Mouse (Mus musculus) cortical plate, adult 2 months (tissue): ENCODE measurements around the gene Matn4. TPM values are rescaled to one million over a fixed set of nuclear protein-coding genes. Genes with fewer than 3 reads are reported as not detected.

ENCODE experiments used
- H3K27ac ChIP-seq: fragments of 200-500 bp; 2 replicates; pipeline ENCODE4 v1.5.1; 2012; ENCODE audit warnings: low read length, control low read depth, inconsistent platforms; ENCODE audit not compliant: insufficient read depth
- H3K4me1 ChIP-seq: fragments of 200-500 bp; 2 replicates; pipeline ENCODE4 v1.6.1; 2011; ENCODE audit warnings: low read length; ENCODE audit not compliant: control insufficient read depth, insufficient read depth
- H3K4me3 ChIP-seq: fragments of 200-500 bp; 2 replicates; pipeline ENCODE4 v1.5.1; 2011; ENCODE audit warnings: mild to moderate bottlenecking, low read length, control low read depth; ENCODE audit not compliant: insufficient read depth
- CTCF ChIP-seq: fragments of 200-500 bp; IDR thresholded peaks from 2 replicates; pipeline ENCODE4 v1.5.1; 2011; ENCODE audit warnings: mild to moderate bottlenecking, control low read depth, low read length; ENCODE audit not compliant: insufficient read depth; ENCODE audit errors: extremely low read depth
- POLR2A ChIP-seq: fragments of 200-500 bp; IDR thresholded peaks from 2 replicates; pipeline ENCODE4 v1.6.1; 2011; ENCODE audit warnings: mild to moderate bottlenecking, low read length, control low read depth; ENCODE audit not compliant: insufficient read depth; ENCODE audit errors: extremely low read depth
- polyA plus RNA-seq: library from polyadenylated mRNA; depleted of rRNA; stranded (reverse); fragments of >200 nt; gene quantifications from 2 replicates; pipeline ENCODE4 v1.2.3, GENCODE M21; 2012

Matn4 gene
- polyA plus RNA-seq, 1 experiment = 16.2 TPM

GRCm38 (mm10) chr2:164444701-164445100 lies 39.7 kb upstream of the Matn4 start:
- TF ChIP-seq CTCF (no peak), POLR2A (no peak)
- Histone ChIP-seq H3K27ac (no peak overlapping the region), H3K4me1 (no peaks in the 10 kb centered on the region), H3K4me3 (no peak overlapping the region)

DNA sequence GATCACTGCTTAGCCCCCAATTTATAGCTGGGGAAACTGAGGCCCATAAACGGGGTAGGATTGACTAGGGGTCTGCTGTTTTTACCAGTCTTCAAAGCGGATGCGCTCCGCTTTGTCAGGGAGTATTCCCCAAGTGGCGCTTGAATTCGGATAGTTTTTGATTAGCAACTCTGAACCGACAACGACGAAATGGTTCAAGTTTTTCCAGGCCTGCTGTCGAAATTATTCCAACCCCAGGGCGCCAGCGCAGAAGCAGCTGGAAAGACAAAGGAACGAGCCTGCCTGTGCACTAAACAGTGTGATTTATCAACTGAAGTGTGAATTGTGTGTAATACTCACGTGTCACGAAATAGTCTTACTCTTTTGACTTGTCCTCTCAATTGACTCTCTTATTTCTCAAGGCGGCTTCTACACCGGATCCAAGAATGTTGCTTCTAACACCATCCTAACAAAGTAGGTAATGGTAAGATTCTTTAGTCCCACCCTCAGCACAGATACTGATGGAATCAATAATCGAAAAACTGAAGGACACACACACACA lies 38.6 kb upstream of the Matn4 start, which contains the start of gene Sdc4:
Gene Sdc4 (minus strand): TSS at position 428 of the 541 bp plus-strand sequence.
- TF ChIP-seq CTCF = no peak
- no peak for TF ChIP-seq POLR2A
- Histone ChIP-seq H3K27ac (peak within 1 kb of the TSS; percentile 43; the same call in 1 of the 2 replicates), H3K4me3 (peak within 1 kb of the TSS; percentile 30), H3K4me1 (no peaks in the 10 kb centered on the region)

GRCm38 (mm10) chr2:164443051-164443437 lies 38.1 kb upstream of the Matn4 start:
- TF ChIP-seq POLR2A (peak; percentile 58; the same call in 1 of the 2 replicates), CTCF (no peak)

GRCm38 (mm10) chr2:164442315-164443050 lies 37.5 kb upstream of the Matn4 start:
- Histone ChIP-seq H3K4me3 (peak overlapping the region; percentile 30), H3K27ac (peak overlapping the region; percentile 43; the same call in 1 of the 2 replicates), H3K4me1 (no peaks in the 10 kb centered on the region)
- TF ChIP-seq POLR2A (no peak), CTCF (no peak)

More at GRCm38 (mm10) chr2:164443051-164443437, 38.1 kb upstream of the Matn4 start:
- H3K4me1 ChIP-seq = no peaks in the 10 kb centered on the region
- H3K27ac ChIP-seq = peak overlapping the region; percentile 43; the same call in 1 of the 2 replicates
- peak overlapping the region; percentile 30 for H3K4me3 ChIP-seq

DNA sequence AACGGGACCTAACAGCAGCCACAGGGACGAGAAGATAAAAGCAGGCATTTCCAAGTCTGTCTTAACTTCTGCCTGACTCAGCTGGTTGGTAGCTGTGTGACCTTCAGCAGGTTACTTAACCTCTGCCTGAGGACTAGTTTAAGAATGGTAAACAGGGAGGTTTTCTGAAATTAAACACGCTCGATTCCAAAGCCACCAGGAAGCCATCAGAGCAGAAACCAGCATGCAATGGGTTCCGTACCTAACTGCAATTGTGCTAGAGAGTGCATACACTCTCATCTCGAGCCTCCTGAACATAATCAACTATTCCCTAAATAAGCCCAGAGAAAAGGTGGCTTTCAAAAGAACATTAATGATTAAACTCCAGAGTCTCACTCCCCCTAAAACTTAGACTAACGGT lies 36.8 kb upstream of the Matn4 start:
- no peak overlapping the region for H3K27ac ChIP-seq
- TF ChIP-seq POLR2A = no peak
- TF ChIP-seq CTCF = no peak
- H3K4me1 ChIP-seq = no peaks in the 10 kb centered on the region
- H3K4me3 ChIP-seq = peak overlapping the region; percentile 30

- no peak for TF ChIP-seq CTCF
- no peak for TF ChIP-seq POLR2A
- no peaks in the 10 kb centered on the region for H3K4me1 ChIP-seq
- peak overlapping the region; percentile 30 for H3K4me3 ChIP-seq
- peak overlapping the region; percentile 42; the same call in 1 of the 2 replicates for H3K27ac ChIP-seq
Measured at GRCm38 (mm10) chr2:164441155-164441554, 36.2 kb upstream of the Matn4 start.

DNA sequence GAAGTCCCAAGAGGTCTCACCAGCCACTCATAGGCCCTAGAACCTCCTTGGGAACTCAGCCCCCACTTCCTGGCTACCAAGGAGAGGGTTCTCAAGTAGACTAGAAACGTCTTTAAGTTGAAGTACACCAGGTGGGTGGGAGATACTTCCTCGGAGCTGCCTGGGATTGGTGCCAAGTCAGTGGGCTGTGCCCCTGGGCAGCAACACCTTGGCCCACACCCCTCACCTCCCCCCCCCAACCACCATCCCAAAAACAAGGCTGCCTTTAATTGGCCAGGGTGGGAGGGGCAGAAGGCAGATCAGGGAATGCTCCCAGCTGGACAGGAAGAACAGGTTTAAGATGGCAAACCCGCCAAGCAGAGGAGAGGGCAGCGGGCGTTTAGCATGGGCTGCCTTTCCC lies 35.4 kb upstream of the Matn4 start:
- TF ChIP-seq POLR2A = no peak
- no peak for TF ChIP-seq CTCF
- no peaks in the 10 kb centered on the region for H3K4me1 ChIP-seq
- peak overlapping the region; percentile 30; the same call in 1 of the 2 replicates for H3K4me3 ChIP-seq
- no peak overlapping the region for H3K27ac ChIP-seq

DNA sequence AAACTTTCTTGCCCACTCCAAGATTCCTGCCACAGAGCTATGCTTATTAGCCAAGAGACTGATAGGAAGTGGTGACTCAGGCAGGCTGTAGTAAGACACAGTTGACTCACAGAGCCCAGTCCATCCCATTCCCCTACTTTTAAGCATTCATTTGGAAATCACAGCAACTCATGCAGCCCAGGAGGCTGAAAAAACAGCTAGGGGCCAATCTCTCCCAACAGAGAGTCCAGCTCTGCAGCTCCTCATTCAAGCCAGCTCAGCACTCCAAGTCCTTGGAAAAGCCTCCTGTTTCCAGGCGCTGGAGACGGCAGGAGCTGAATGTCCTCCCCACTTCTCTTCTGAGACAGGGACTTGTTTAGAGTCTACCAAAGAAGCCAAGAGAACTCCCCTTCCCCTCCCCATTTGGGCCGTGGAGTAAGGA lies 34.1 kb upstream of the Matn4 start:
- H3K4me3 ChIP-seq = no peak overlapping the region
- no peaks in the 10 kb centered on the region for H3K4me1 ChIP-seq
- H3K27ac ChIP-seq = peak overlapping the region; percentile 70
- TF ChIP-seq CTCF (no peak), POLR2A (0 out of 2 replicates have a peak, but pooled peaks have one; percentile 11)

DNA sequence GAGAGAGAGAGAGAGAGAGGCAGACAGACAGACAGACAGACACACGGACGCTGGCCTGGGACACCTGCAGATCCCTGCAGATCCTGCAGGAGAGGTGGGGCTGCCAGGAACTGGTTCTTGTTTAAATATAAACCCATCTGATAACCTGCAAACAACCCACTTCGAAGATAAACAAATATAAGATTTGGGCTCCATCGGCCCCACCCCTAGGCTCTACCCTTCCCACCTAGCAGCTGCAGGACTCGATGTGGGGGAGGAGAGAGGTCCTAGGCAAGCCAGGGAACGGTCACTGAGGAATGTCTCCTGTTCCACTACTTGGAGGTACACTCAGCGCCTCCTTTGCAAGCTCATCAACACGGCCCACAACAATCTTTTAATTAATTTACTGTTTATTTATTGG lies 33.3 kb upstream of the Matn4 start:
- Histone ChIP-seq H3K4me1 (no peaks in the 10 kb centered on the region), H3K4me3 (no peak overlapping the region), H3K27ac (peak overlapping the region; percentile 70; the same call in 1 of the 2 replicates)
- TF ChIP-seq POLR2A (no peak), CTCF (no peak)
